Mouse (Mus musculus): ENCODE measurements around the gene Mrap2.

Gene Mrap2

DNA sequence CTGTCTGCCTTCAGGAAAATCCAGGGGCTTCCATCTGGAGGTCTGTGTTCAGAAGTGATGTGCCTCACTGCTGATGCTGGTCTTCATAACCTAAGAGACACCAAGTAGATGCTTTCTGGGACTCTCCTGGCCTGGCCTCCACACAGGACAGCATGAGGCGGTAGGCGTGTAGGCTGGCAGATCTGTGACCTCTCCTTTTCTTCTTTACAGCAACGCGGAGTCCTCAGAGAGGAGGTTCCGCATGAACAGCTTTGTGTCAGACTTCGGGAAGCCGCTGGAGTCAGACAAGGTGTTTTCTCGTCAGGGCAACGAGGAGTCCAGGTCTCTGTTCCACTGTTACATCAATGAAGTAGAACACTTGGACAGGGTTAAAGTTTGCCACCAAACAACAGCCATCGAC is 38.1 kb downstream of the Mrap2 start:
- no peak for DNase-seq

- no peak for DNase-seq
Measured at GRCm38 (mm10) chr9:87187336-87187735, 43.2 kb downstream of the Mrap2 start.

DNA sequence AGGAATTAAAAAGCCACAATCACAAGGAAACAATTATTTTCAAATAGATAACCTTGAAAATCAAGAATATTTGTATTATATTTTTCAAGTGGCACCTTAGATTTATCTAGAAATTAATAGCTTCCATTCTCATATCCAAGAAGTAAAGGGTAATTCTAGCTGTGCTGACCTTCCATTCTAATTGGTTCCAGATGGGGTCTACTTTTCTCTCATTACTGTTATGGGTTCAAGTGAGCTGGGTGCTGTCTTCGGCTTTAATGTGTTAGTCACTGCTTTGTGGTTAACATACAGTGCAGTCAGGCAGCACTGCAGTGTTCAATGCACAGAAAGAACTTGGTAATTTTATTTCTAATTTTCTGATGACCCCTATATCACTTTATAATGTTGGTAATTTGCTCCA is 49.6 kb downstream of the Mrap2 start:
- no peak for DNase-seq

- DNase-seq, result no peak
Measured at GRCm38 (mm10) chr9:87197277-87197676, 53.2 kb downstream of the Mrap2 start.

- no peak for DNase-seq
Measured at GRCm38 (mm10) chr9:87198036-87198435, 53.9 kb downstream of the Mrap2 start.

DNA sequence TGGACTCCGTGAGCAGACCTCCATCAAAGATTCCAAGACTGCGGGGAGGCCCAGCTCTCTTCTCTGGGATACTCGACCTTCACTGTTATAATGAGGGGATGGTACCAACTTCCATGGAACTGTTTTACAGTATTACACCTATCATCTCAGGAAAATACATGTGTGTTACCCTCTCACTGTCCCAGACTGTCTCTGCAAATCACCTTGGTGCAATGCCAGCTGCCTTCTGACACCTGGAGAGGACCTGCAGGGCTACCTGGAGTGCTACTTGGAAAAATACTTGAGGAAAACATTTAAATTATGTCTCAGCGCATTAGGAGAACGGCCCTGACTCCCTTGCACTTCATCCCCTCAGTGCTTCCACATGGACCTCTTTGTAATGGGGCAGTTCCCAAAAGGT is 56.3 kb downstream of the Mrap2 start:
- no peak for DNase-seq

DNA sequence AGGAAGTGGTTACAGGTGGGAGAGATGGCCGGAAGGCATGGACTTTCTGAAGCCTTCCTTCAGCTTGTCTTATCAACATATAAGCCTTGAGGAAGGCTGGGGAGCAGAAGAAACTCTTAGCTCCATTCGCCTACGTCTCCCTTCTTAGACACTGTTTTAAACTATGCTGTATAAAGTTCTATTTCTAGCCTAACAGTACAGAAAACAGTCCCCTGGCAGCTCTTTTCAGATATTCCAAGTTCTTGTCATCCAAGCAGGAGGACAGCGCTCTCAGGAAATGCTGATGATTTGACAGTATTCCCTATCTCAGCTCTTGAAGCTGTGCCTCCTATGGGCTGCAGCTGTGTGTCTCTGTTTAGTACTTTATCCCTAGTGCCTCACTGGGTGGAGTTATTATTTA is 56.8 kb downstream of the Mrap2 start:
- no peak for DNase-seq

DNA sequence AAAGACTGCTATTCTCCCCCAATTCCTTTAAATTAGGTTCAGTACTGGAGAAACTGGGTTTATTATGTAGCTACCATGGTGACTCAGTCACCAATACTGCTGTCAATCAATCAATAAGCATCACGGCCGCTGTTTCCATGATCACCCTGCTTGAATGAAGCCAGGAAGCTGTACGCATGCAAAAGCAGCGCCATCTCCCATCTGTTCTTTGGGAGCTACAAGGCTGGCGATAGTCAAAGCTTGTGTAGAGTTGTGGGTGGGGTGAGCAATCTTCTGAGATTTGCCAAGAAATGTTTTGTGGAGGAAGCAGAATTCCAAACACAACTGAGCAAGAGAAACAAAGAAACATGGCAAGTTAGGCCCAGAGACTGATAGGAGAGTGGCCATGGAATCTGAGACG is 58.3 kb downstream of the Mrap2 start:
- DNase-seq, result no peak

DNA sequence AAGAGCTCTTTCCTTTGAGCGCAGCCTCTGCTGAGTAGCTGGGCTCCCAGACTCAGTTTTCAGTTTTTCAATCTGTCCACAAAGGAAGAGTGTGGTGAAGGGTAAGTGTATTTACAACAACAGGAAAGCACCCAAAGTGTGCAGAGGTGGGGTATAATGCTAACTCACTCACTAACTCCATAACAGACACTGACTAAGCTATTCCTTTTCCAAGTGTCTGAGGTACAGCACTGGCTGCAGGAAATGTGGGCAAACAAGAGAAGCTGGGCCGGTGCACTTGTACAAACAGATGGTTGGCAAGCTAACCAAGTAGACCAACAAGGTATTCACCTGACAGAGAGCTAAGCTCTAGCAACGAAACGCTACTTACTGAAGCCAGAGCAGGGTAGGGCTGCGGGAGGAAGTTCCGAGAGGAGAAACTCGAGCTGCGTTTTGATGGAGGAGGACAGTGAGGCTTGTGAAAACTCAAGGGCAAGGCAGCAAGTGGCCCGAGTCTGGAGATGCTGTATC is 66.8 kb downstream of the Mrap2 start:
- DNase-seq, result no peak

DNA sequence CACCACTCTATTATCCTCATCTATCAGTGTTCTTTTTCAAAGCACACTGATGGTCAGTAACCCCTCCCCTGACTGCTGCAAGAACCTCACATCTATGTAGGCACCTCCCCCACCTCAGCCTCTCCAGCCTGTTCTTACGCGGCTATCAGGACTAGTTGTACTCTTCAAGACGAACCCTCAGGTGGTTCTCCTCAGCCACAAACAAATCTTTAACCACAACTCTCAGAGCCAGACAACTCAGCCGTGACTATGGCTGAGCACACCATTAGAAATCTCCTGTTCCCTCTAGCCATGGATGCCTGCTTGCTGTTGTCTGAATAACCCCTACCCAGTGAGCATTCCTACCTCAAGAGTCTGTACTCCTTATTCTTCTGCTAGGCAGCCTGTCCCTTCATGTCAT is 69.1 kb downstream of the Mrap2 start:
- DNase-seq, result no peak
